Mouse (Mus musculus) E14TG2a.4 (cell line): ENCODE results near the gene Srm.

Experiments
- H3K27me3 ChIP-seq: 2 replicates; pipeline ENCODE4 v1.6.1; 2014; ENCODE audit warnings: low read length, control low read depth; ENCODE audit not compliant: insufficient read depth
- H3K36me3 ChIP-seq: 2 replicates; pipeline ENCODE4 v1.6.1; 2014; ENCODE audit warnings: low read length, control low read depth; ENCODE audit not compliant: insufficient read depth
- H3K4me1 ChIP-seq: replicated peaks from 2 replicates; pipeline ENCODE4 v1.6.1; 2014; ENCODE audit warnings: low read depth, low read length, control low read depth
- H3K4me3 ChIP-seq: replicated peaks from 2 replicates; pipeline ENCODE4 v1.5.1; 2014; ENCODE audit warnings: mild to moderate bottlenecking, low read length
- H3K9me3 ChIP-seq: 2 replicates; pipeline ENCODE4 v1.6.1; 2014; ENCODE audit warnings: low read length, control low read depth
- CTCF ChIP-seq: conservative IDR thresholded peaks from 2 replicates; pipeline ENCODE4 v1.5.1; 2014; ENCODE audit warnings: low read length
- NANOG ChIP-seq: IDR thresholded peaks from 2 replicates; pipeline ENCODE4 v1.6.1; 2014; ENCODE audit warnings: borderline replicate concordance, low read length, mixed read lengths
- POU5F1 ChIP-seq: IDR thresholded peaks from 2 replicates; pipeline ENCODE4 v1.6.1; 2014; ENCODE audit warnings: low read length, borderline replicate concordance

Gene Srm

GRCm38 (mm10) chr4:148639455-148639854, 48.2 kb downstream of the Srm start:
- H3K36me3 ChIP-seq: no peaks in the 10 kb centered on the region
- no peaks in the 10 kb centered on the region for H3K27me3 ChIP-seq
- H3K4me1 ChIP-seq: peaks cover 21% of the 10 kb centered on the region
- TF ChIP-seq CTCF (no peak), NANOG (no peak), POU5F1 (no peak)
- H3K9me3 ChIP-seq: no peaks in the 10 kb centered on the region
- no peak overlapping the region for H3K4me3 ChIP-seq

DNA sequence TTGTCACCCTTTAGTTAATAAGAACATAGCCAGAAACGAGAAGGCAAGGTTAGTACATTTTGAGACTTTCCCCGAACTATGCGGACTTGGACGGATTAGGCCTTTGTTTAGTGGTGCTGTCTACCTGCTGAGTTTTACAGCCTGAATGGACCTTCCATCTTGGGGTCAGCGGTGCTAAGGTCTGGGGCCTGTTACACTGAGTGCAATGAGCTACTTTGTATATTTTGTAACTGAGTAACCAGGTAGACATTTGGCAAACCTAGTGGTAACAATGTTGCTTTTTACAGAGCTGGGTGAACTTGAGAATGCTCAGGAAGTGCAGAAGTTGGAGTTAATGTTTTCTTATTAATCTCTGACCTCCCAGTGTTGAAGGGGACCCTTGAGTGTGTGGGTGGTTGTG, 49.8 kb downstream of the Srm start:
- no peaks in the 10 kb centered on the region for H3K36me3 ChIP-seq
- H3K4me1 ChIP-seq: peaks cover 21% of the 10 kb centered on the region
- no peaks in the 10 kb centered on the region for H3K27me3 ChIP-seq
- TF ChIP-seq CTCF: no peak
- no peak for TF ChIP-seq NANOG
- TF ChIP-seq POU5F1: no peak
- H3K4me3 ChIP-seq: no peak overlapping the region
- H3K9me3 ChIP-seq: no peaks in the 10 kb centered on the region

GRCm38 (mm10) chr4:148643291-148644156, 52.2 kb downstream of the Srm start, which contains the start of gene Gm572:
Gene Gm572 (plus strand): TSS chr4:148643317.
- no peak for TF ChIP-seq NANOG
- no peak for TF ChIP-seq CTCF
- TF ChIP-seq POU5F1: no peak
- H3K4me1 ChIP-seq: peaks cover 23% of the 10 kb centered on the region
- H3K9me3 ChIP-seq: no peaks in the 10 kb centered on the region
- no peaks in the 10 kb centered on the region for H3K36me3 ChIP-seq
- no peaks in the 10 kb centered on the region for H3K27me3 ChIP-seq
- peak within 1 kb of the TSS; percentile 61 for H3K4me3 ChIP-seq

DNA sequence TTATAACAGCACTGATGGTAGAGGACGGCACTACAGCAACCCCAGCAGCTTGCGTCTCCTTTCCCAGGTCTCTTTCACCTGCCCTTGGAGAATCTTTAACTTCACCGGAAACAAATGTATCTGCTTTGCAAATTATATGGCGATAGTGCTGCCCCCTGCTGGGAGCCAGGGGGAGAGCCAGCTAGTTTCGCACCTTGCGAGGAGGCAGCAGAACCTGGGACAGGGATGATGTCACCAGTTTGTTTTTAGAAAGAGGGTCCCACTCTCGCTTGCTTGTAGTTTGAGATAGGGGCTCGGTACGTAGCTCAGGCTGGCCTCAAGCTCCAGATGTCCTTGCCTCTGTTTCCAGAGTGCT, 52.8 kb downstream of the Srm start:
- Histone ChIP-seq H3K9me3 (no peaks in the 10 kb centered on the region), H3K4me3 (peak overlapping the region; percentile 61), H3K36me3 (no peaks in the 10 kb centered on the region), H3K4me1 (peaks cover 23% of the 10 kb centered on the region), H3K27me3 (no peaks in the 10 kb centered on the region)
- TF ChIP-seq NANOG: no peak
- TF ChIP-seq CTCF: peak; percentile 97
